Mouse (Mus musculus) cerebellum, adult 9-10 months (tissue): ENCODE results near the gene 1700029J07Rik.

Experiments used
- DNase-seq: peaks from one replicate; pipeline ENCODE4 v3.0.0; 2022

1700029J07Rik gene

GRCm38 (mm10) chr8:45946283-45946682 lies 28.8 kb downstream of the 1700029J07Rik start:
- DNase-seq, result no peak

DNA sequence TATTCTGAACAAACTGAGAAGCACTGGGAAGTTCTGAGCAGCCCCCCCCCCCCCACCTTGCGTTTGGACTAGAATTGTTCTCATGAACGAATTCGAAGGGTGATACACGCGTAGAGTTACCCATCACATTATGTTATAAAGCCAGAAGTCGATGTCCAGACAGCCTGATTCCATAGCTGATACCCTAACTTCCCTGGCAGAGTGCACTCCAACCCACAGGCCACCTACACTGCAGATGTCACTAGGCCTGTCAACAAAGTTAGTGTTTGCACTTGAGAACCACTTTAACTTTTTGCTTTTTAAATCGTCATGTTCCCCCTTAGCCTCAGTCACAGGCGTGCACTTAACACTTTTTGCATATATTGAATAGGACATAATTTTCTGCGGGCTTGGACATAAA lies 38.1 kb downstream of the 1700029J07Rik start:
- no peak for DNase-seq

DNA sequence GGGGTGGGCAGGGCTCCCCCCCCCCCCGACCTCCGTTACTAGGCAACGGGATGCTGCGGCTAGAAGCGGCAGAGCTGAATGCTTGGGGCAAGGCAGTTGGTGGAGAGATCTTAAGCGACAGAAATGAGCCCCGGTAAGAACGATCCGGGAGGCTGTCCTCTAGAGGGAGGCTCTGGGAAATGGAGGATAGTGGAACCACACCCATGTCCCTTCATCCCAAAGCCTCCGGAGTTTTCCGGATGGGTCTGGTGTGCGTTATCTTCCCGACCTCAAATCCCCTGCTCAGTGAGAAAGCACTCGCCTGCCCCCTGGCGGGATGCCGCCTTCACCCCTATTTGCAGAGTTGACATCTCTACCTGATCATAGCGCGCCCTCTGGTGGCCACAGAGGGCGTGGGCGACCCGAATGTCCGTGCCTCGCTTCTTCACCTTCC lies 40.5 kb downstream of the 1700029J07Rik start, which contains the start of gene Ccdc110:
Gene Ccdc110 (plus strand): TSS at position 38 of the 433 bp plus-strand sequence.
- peak; percentile 85 for DNase-seq

DNA sequence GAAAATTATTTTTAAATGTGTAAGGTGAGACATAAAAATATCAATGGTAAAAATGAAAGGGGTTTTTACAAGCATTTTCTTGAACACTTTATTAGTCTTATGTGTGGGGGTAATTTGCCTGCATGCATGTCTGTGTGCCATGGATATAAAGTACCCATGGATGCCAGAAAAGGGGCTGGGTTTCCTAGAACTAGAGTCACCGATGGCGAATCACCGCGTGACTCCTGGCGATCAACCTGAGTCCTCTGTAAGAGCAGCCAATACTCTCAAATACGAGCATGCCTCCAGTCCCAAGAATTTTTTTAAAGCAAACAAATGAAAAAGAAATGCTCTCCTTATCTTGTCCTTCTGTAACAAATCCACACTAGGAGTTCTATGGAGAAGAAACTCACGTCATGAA lies 52.9 kb downstream of the 1700029J07Rik start:
- DNase-seq, result no peak

DNA sequence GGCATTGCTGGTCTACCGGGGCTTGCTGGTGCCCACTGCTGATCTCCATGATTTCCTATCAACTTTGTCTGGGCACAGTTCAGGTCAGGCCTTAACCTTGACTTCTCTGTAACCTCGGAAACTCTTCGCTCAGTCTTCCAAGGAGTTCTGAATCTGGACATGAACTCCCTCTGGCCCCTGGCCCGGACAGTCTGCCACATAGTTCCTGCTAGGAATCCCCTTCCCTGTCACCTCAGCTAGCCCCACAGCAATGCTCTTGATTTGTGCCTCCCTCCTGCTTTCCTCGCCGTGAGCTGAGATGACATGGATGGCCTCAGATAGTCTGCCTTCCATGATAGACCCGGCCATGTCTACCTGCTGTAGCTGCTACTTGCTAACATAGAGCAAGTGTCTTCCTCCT lies 54.7 kb downstream of the 1700029J07Rik start:
- no peak for DNase-seq

GRCm38 (mm10) chr8:45918891-45919290 lies 56.2 kb downstream of the 1700029J07Rik start:
- DNase-seq, result no peak

DNA sequence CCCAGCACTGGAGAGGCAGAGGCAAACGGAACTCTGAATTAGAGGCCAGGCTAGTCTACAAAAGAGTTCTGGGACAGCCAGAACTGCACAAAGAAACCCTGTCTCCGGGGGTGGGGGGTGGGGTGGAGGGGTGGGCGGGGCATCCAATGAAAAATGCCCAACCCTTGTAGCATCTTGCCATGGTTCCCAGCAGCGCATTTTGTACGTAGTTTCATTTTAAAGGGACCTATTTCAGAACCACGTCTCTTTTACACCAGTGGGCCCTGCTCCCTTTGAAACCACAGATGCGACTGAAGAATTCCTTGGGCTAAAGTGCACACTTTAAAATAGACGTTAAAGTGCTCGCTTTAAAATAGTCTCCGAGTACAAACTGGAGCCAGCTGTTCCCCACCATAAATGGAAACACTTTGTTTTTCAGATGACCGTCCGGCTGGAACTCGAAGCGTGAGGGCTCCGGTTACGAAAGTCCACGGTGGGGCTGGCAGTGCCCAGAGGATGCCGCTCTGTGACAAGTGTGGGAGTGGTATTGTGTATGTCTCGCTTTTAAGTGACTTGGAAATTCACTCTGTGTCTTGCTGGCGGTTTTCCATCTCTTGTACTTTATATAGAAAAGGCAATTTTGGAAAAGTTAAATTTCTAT lies 57.9 kb downstream of the 1700029J07Rik start:
- DNase-seq, result no peak

GRCm38 (mm10) chr8:45916496-45916895 lies 58.6 kb downstream of the 1700029J07Rik start:
- DNase-seq, result no peak

DNA sequence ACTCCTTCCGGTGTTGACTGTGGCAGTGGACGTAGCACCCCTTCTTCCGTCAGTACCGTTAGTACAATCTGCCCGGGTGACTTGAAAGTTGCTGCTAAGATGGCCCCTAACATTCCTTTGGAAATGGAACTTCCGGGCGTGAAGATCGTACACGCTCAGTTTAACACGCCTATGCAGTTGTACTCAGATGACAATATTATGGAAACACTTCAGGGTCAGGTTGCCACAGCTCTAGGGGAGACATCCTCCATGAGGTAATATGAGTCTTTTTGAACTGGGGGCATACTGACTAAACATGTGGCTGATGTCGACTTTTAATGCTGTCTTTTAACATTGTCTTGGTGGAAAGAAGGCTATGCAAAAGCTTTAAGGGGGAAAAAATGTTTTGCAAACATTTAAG lies 61.3 kb downstream of the 1700029J07Rik start:
- DNase-seq, result no peak

- no peak for DNase-seq
Observed at GRCm38 (mm10) chr8:45906251-45906619, 68.8 kb downstream of the 1700029J07Rik start.

DNA sequence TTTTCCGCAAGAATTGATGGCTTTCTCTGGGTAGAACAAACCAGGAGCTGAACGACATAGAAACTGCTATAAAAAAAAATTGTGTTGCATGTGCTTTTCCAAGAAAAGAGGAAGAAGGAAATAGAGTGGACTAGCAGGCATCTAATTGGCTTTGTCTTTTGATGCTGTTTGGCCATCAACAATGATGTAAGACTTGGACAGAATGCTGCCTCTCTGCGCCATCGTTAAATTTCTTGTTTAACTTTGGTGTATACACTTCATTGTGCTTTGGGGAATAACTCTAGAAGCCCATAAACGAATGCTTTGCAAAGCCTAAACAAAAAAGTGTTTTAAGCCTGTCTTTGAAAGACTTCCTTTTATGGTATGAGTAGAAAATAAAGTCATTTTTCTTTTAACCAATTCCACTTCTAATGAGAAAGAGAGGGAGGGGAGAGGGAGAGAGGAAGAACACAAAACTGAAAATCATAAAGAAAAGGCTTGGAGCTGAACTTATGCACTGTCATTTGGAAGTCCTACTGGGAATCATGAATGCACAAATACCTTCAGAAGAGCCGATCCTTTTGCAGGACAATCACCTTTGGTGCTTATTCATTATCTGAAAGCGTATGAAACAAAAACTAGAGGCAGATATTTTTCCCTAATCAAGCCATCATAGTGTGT lies 69.3 kb downstream of the 1700029J07Rik start:
- DNase-seq, result no peak

DNA sequence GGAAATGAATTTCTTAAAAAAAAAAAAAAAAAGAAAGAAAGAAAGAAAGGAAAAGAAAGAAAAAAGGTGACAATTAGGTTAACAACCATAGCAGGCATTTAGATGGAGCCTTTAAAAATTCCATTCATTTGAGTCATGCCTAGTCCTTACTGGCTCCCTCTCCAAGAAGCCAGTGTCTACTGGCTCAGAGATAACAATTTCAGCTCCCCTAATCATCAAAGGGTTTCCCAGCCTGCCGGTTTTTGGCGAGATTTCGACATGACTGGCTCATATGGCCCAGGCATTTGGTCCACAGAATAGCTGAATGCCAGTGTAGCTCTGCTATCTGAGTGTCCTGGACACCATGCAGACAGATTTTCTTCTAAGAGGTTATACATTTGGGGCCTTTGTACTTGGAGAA lies 71.4 kb downstream of the 1700029J07Rik start:
- no peak for DNase-seq
